Mouse (Mus musculus) megakaryocyte, adult 5-6 weeks (primary cell): Measurements from ENCODE around the gene Apol11b. TPM values are rescaled to one million over a fixed set of nuclear protein-coding genes. Genes with fewer than 3 reads are reported as not detected.

ENCODE experiments used
- total RNA-seq, 2 experiments: library from RNA; stranded (forward) in 1 of 2; stranded (reverse) in 1 of 2; fragments of 153-499, 151-499 nt in 1 of 2; fragments of 221-1000, 200-1000 nt in 1 of 2; gene quantifications; 2 replicates each; pipeline versions ENCODE4 v1.2.3 to v1.2.4; 2015 to 2017

The Apol11b gene
- total RNA-seq, 2 experiments from 2014 or later: not detected

Other genes with a start within 250 kb of the Apol11b start
- not detected in 2 replicates for gene Apol7a, start 244.2 kb downstream of the Apol11b start, total RNA-seq (2015)
- gene Apol7a, start 244.2 kb downstream of the Apol11b start, total RNA-seq (2017): not detected in 2 replicates
- gene Apol9a, start 232.2 kb downstream of the Apol11b start, total RNA-seq (2015): not detected in 2 replicates
- 0.04 TPM in 1 of 2 replicates, not detected in the other for gene Apol9a, start 232.2 kb downstream of the Apol11b start, total RNA-seq (2017)
- 0.54 TPM in 1 of 2 replicates, not detected in the other for gene Apol7b, start 195.8 kb downstream of the Apol11b start, total RNA-seq (2015)
- 4.8 TPM in 1 of 2 replicates, not detected in the other for gene Apol7b, start 195.8 kb downstream of the Apol11b start, total RNA-seq (2017)
- gene Apol10a, start 166.2 kb downstream of the Apol11b start, total RNA-seq (2015): 0.07 TPM in 1 of 2 replicates, not detected in the other
- gene Apol10a, start 166.2 kb downstream of the Apol11b start, total RNA-seq (2017): not detected in 2 replicates
- not detected in 2 replicates for gene Apol11a, start 135.0 kb downstream of the Apol11b start, total RNA-seq (2015)
- 0.33 and 0.89 TPM in 2 replicates for gene Apol11a, start 135.0 kb downstream of the Apol11b start, total RNA-seq (2017)
- 0.14 and 0.40 TPM in 2 replicates for gene Apol7c, start 110.0 kb downstream of the Apol11b start, total RNA-seq (2015)
- gene Apol7c, start 110.0 kb downstream of the Apol11b start, total RNA-seq (2017): 0.04 and 0.53 TPM in 2 replicates
- gene 1700025B11Rik, start 81.4 kb downstream of the Apol11b start, total RNA-seq (2015): not detected in 2 replicates
- not detected in 2 replicates for gene 1700025B11Rik, start 81.4 kb downstream of the Apol11b start, total RNA-seq (2017)
- gene Apol10b, start 47.2 kb downstream of the Apol11b start, total RNA-seq (2015): 0.07 TPM in 1 of 2 replicates, not detected in the other
- gene Apol10b, start 47.2 kb downstream of the Apol11b start, total RNA-seq (2017): not detected in 2 replicates
- not detected in 2 replicates for gene Gm36245, start 44.0 kb downstream of the Apol11b start, total RNA-seq (2015)
- not detected in 2 replicates for gene Gm36245, start 44.0 kb downstream of the Apol11b start, total RNA-seq (2017)
- gene Apol7e, start 55.6 kb upstream of the Apol11b start, total RNA-seq (2015): 1.4 and 3.2 TPM in 2 replicates
- 0.66 and 1.6 TPM in 2 replicates for gene Apol7e, start 55.6 kb upstream of the Apol11b start, total RNA-seq (2017)
- gene Apol9b, start 85.8 kb upstream of the Apol11b start, total RNA-seq (2015): not detected in 2 replicates
- not detected in 2 replicates for gene Apol9b, start 85.8 kb upstream of the Apol11b start, total RNA-seq (2017)
- gene Apol8, start 113.7 kb upstream of the Apol11b start, total RNA-seq (2015): 0.16 and 1.3 TPM in 2 replicates
- gene Apol8, start 113.7 kb upstream of the Apol11b start, total RNA-seq (2017): 0.16 and 0.26 TPM in 2 replicates
- gene Myh9, start 198.9 kb upstream of the Apol11b start, total RNA-seq (2015): 464 and 549 TPM in 2 replicates
- gene Myh9, start 198.9 kb upstream of the Apol11b start, total RNA-seq (2017): 759 and 878 TPM in 2 replicates